Mouse (Mus musculus) forebrain, embryonic 14.5 days (tissue): ENCODE measurements around the gene Gpatch2l. TPM values are rescaled to one million over a fixed set of nuclear protein-coding genes. Genes with fewer than 3 reads are reported as not detected.

Source experiments
- ATAC-seq: fragments of 200-750 bp; cut with Nextera tagmentation; 2 replicates; pipeline ENCODE4 v1.8.0; 2017; ENCODE audit warnings: mild to moderate bottlenecking, moderate library complexity
- DNase-seq: peaks from one replicate; pipeline ENCODE4 v3.0.0-alpha.2; 2015; ENCODE audit warnings: low spot score
- H3K27ac ChIP-seq: fragments of 300-500 bp; sonication (generic); 2 replicates; pipeline ENCODE4 v1.5.1; 2014; ENCODE audit warnings: low read depth, mild to moderate bottlenecking, control low read depth, low read length, moderate library complexity
- H3K27me3 ChIP-seq: fragments of 300-500 bp; sonication (generic); replicated peaks from 2 replicates; pipeline ENCODE4 v1.6.1; 2014; ENCODE audit warnings: low read length, control low read depth, mixed read lengths; ENCODE audit not compliant: control insufficient read depth, insufficient read depth
- H3K36me3 ChIP-seq: fragments of 300-500 bp; sonication (generic); 2 replicates; pipeline ENCODE4 v1.6.1; 2014; ENCODE audit warnings: low read length, control low read depth; ENCODE audit not compliant: control insufficient read depth, insufficient read depth
- H3K4me1 ChIP-seq: fragments of 300-500 bp; sonication (generic); 2 replicates; pipeline ENCODE4 v1.6.1; 2014; ENCODE audit warnings: antibody characterized with exemption, low read length, control low read depth; ENCODE audit not compliant: control insufficient read depth, insufficient read depth
- H3K4me2 ChIP-seq: fragments of 300-500 bp; sonication (generic); 2 replicates; pipeline ENCODE4 v1.6.1; 2014; ENCODE audit warnings: mild to moderate bottlenecking, control low read depth, low read length
- H3K4me3 ChIP-seq: fragments of 300-500 bp; sonication (generic); 2 replicates; pipeline ENCODE4 v1.5.1; 2014; ENCODE audit warnings: low read depth, low read length, control low read depth
- H3K9ac ChIP-seq: fragments of 300-500 bp; sonication (generic); 2 replicates; pipeline ENCODE4 v1.6.1; 2014; ENCODE audit warnings: mild to moderate bottlenecking, low read length, control low read depth, moderate library complexity
- H3K9me3 ChIP-seq: fragments of 300-500 bp; sonication (generic); replicated peaks from 2 replicates; pipeline ENCODE4 v1.6.1; 2016; ENCODE audit warnings: low read length, control low read depth, mixed read lengths; ENCODE audit not compliant: control insufficient read depth
- WGBS: fragments of 180-500 bp; shearing (Covaris S2); extraction: QIAGEN DNeasy Blood & Tissue Kit; methylation state at CpG from one replicate; pipeline ENCODE4 v1.1.7; 2014; 5-methylcytosine and 5-hydroxymethylcytosine counted together
- polyA plus RNA-seq: library from polyadenylated mRNA; unstranded; fragments of >200 nt; fragmentation: Nextera tagmentation; extraction: Ambion mirVana; gene quantifications from 2 replicates; pipeline ENCODE4 v1.2.1, GENCODE M21; 2014

Gene Gpatch2l
- polyA plus RNA-seq = 23.5 and 27.4 TPM in 2 replicates

GRCm38 (mm10) chr12:86241604-86242536, at the start of gene Gpatch2l:
Gene Gpatch2l (plus strand): TSS chr12:86241858.
- Histone ChIP-seq H3K27ac (peak within 1 kb of the TSS; percentile 66), H3K36me3 (peaks cover 23% of the 10 kb centered on the region), H3K27me3 (no peaks in the 10 kb centered on the region), H3K4me3 (peak within 1 kb of the TSS; percentile 69), H3K4me1 (peaks cover 18% of the 10 kb centered on the region), H3K9me3 (no peaks in the 10 kb centered on the region), H3K4me2 (peak within 1 kb of the TSS; percentile 93), H3K9ac (peak within 1 kb of the TSS; percentile 88)
- ATAC-seq (peak; percentile 100), DNase-seq (peak; percentile 98)
- WGBS = 1% methylated on average over 58 of the region's 58 CpGs

GRCm38 (mm10) chr12:86192036-86192449, 49.6 kb upstream of the Gpatch2l start:
- H3K9me3 ChIP-seq = no peaks in the 10 kb centered on the region
- peak overlapping the region; percentile 20; the same call in 1 of the 2 replicates for H3K4me2 ChIP-seq
- ATAC-seq (peak; percentile 83), DNase-seq (peak; percentile 78)
- H3K9ac ChIP-seq = no peak overlapping the region
- no peaks in the 10 kb centered on the region for H3K27me3 ChIP-seq
- no peaks in the 10 kb centered on the region for H3K36me3 ChIP-seq
- H3K27ac ChIP-seq = no peak overlapping the region
- 20% methylated on average over 15 of the region's 15 CpGs for WGBS
- no peak overlapping the region for H3K4me3 ChIP-seq
- H3K4me1 ChIP-seq = peaks cover 6% of the 10 kb centered on the region; the same call in 1 of the 2 replicates

- 98% methylated on average over 7 of the region's 7 CpGs for WGBS
- no peaks in the 10 kb centered on the region for H3K27me3 ChIP-seq
- no peak for ATAC-seq
These were observed 44.7 kb upstream of the Gpatch2l start for GRCm38 (mm10) chr12:86196944-86197343.

GRCm38 (mm10) chr12:86203443-86204057, 38.1 kb upstream of the Gpatch2l start:
- H3K36me3 ChIP-seq = no peaks in the 10 kb centered on the region
- H3K4me3 ChIP-seq = no peak overlapping the region
- H3K4me2 ChIP-seq = no peak overlapping the region
- H3K4me1 ChIP-seq = no peaks in the 10 kb centered on the region
- DNase-seq (no peak), ATAC-seq (no peak)
- WGBS = 88% methylated on average over 8 of the region's 8 CpGs
- no peak overlapping the region for H3K27ac ChIP-seq
- H3K9me3 ChIP-seq = no peaks in the 10 kb centered on the region
- no peak overlapping the region for H3K9ac ChIP-seq
- H3K27me3 ChIP-seq = no peaks in the 10 kb centered on the region

More at GRCm38 (mm10) chr12:86196944-86197343, 44.7 kb upstream of the Gpatch2l start:
- Histone ChIP-seq H3K9me3 (no peaks in the 10 kb centered on the region), H3K4me2 (no peak overlapping the region), H3K27ac (no peak overlapping the region), H3K4me1 (peaks cover 6% of the 10 kb centered on the region; the same call in 1 of the 2 replicates), H3K4me3 (no peak overlapping the region), H3K36me3 (no peaks in the 10 kb centered on the region), H3K9ac (no peak overlapping the region)
- no peak for DNase-seq

DNA sequence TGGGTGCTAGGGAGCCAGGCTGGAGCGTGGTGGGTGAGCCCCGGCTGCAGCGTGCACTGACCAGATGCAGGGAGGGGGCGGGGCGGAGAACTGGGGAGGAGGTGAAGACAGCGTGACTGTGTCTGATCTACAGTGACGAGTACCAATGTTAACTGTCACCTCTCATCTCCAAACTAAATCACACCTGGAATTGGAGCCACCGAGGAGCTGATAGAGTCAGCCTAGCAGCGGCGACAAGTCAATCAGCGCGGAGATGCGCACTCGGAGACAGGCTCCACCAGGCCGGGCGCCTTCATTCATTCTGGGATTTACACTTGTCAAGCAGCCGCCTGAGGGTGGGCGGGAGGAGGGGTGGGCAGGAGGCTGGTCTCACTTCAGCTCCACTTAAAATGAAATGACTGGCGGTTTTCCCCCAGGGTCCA, 30.5 kb upstream of the Gpatch2l start:
- Histone ChIP-seq H3K9ac (peak overlapping the region; percentile 37; the same call in 1 of the 2 replicates), H3K27ac (no peak overlapping the region), H3K4me2 (peak overlapping the region; percentile 42), H3K4me1 (peaks cover 11% of the 10 kb centered on the region), H3K36me3 (no peaks in the 10 kb centered on the region), H3K4me3 (peak overlapping the region; percentile 9; the same call in 1 of the 2 replicates), H3K9me3 (no peaks in the 10 kb centered on the region), H3K27me3 (peaks cover 40% of the 10 kb centered on the region)
- DNase-seq (no peak), ATAC-seq (peak; percentile 29)
- under 1% methylated on average over 19 of the region's 19 CpGs for WGBS

- Histone ChIP-seq H3K4me1 (peaks cover 14% of the 10 kb centered on the region), H3K27me3 (peaks cover 40% of the 10 kb centered on the region), H3K36me3 (no peaks in the 10 kb centered on the region), H3K4me2 (no peak overlapping the region), H3K4me3 (no peak overlapping the region), H3K9ac (no peak overlapping the region), H3K27ac (no peak overlapping the region), H3K9me3 (no peaks in the 10 kb centered on the region)
- WGBS = 37% methylated on average over 15 of the region's 15 CpGs
- ATAC-seq (no peak), DNase-seq (peak; percentile 64)
These were observed 28.8 kb upstream of the Gpatch2l start for GRCm38 (mm10) chr12:86212693-86213470.

DNA sequence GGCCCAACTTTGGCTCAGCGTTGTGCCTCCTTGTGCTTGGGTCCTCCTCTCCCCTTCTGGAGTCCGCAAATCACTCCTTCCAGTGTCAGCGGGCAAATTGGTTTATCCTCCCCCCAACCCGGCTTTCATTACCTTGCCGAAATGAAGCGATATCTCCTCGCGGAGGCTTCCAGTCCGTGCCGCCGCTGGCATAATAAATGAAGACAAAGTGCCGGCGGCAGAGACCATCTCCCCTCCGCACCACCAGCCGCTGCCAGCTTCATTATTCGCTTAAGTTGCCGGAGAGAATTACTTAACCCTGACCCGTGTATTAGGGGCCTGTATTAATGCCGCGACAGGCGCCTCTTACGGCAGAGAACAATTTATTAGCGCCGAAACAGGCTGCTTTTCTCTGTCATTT, 27.5 kb upstream of the Gpatch2l start:
- H3K4me1 ChIP-seq = peaks cover 14% of the 10 kb centered on the region
- DNase-seq (peak; percentile 44), ATAC-seq (no peak)
- no peaks in the 10 kb centered on the region for H3K9me3 ChIP-seq
- peak overlapping the region; percentile 25 for H3K4me2 ChIP-seq
- peaks cover 40% of the 10 kb centered on the region for H3K27me3 ChIP-seq
- no peak overlapping the region for H3K9ac ChIP-seq
- 3% methylated on average over 24 of the region's 24 CpGs for WGBS
- no peaks in the 10 kb centered on the region for H3K36me3 ChIP-seq
- H3K4me3 ChIP-seq = 0 out of 2 replicates have a peak overlapping the region, but pooled peaks have one; percentile 10
- no peak overlapping the region for H3K27ac ChIP-seq

GRCm38 (mm10) chr12:86216687-86217421, 24.8 kb upstream of the Gpatch2l start:
- H3K9me3 ChIP-seq = no peaks in the 10 kb centered on the region
- peak; percentile 27 for ATAC-seq
- peak overlapping the region; percentile 53 for H3K4me2 ChIP-seq
- peaks cover 23% of the 10 kb centered on the region for H3K27me3 ChIP-seq
- WGBS = under 1% methylated on average over 22 of the region's 22 CpGs
- H3K27ac ChIP-seq = no peak overlapping the region
- H3K4me1 ChIP-seq = peaks cover 19% of the 10 kb centered on the region
- peak; percentile 67 for DNase-seq
- H3K4me3 ChIP-seq = peak overlapping the region; percentile 8
- peak overlapping the region; percentile 52 for H3K9ac ChIP-seq
- no peaks in the 10 kb centered on the region for H3K36me3 ChIP-seq
